Mouse (Mus musculus) heart, embryonic 11.5 days (tissue): Measurements from ENCODE around the gene Fam151b. TPM values are rescaled to one million over a fixed set of nuclear protein-coding genes. Genes with fewer than 3 reads are reported as not detected.

Experiments used
- ATAC-seq: fragments of 200-750 bp; cut with Nextera tagmentation; replicated peaks from 2 replicates; pipeline ENCODE4 v1.8.0; 2017; ENCODE audit warnings: moderate library complexity; ENCODE audit not compliant: insufficient number of reproducible peaks, low FRiP score, low TSS enrichment
- H3K27ac ChIP-seq: fragments of 300-500 bp; sonication (generic); 2 replicates; pipeline ENCODE4 v1.5.1; 2014; ENCODE audit warnings: mild to moderate bottlenecking, low read depth, low read length
- H3K27me3 ChIP-seq: fragments of 300-500 bp; sonication (generic); 2 replicates; pipeline ENCODE4 v1.6.1; 2014; ENCODE audit warnings: mild to moderate bottlenecking, low read length, mixed read lengths; ENCODE audit not compliant: control insufficient read depth, insufficient read depth
- H3K36me3 ChIP-seq: fragments of 300-500 bp; sonication (generic); 2 replicates; pipeline ENCODE4 v1.6.1; 2014; ENCODE audit warnings: mild to moderate bottlenecking, low read length, moderate library complexity, mixed read lengths; ENCODE audit not compliant: control insufficient read depth, insufficient read depth
- H3K4me1 ChIP-seq: fragments of 300-500 bp; sonication (generic); 2 replicates; pipeline ENCODE4 v1.6.1; 2014; ENCODE audit warnings: low read length; ENCODE audit not compliant: control insufficient read depth, insufficient read depth
- H3K4me2 ChIP-seq: fragments of 300-500 bp; sonication (generic); 2 replicates; pipeline ENCODE4 v1.6.1; 2014; ENCODE audit warnings: mild to moderate bottlenecking, moderate library complexity
- H3K4me3 ChIP-seq: fragments of 300-500 bp; sonication (generic); 2 replicates; pipeline ENCODE4 v1.5.1; 2014; ENCODE audit warnings: low read depth, low read length
- H3K9ac ChIP-seq: fragments of 300-500 bp; sonication (generic); 2 replicates; pipeline ENCODE4 v1.6.1; 2014; ENCODE audit warnings: mild to moderate bottlenecking, low read depth, low read length, moderate library complexity
- H3K9me3 ChIP-seq: fragments of 300-500 bp; sonication (generic); replicated peaks from 2 replicates; pipeline ENCODE4 v1.6.1; 2016; ENCODE audit warnings: low read length; ENCODE audit not compliant: control insufficient read depth
- WGBS: fragments of 180-500 bp; shearing (Covaris S2); extraction: QIAGEN DNeasy Blood & Tissue Kit; methylation state at CpG from one replicate; pipeline ENCODE4 v1.1.7; 2014; ENCODE audit not compliant: insufficient replicate concordance; 5-methylcytosine and 5-hydroxymethylcytosine counted together
- polyA plus RNA-seq: library from polyadenylated mRNA; unstranded; fragments of >200 nt; fragmentation: Nextera tagmentation; extraction: Ambion mirVana; gene quantifications from 2 replicates; pipeline ENCODE4 v1.2.1, GENCODE M21; 2014

Fam151b gene
- polyA plus RNA-seq, 1 experiment from 2014 or later: not detected

DNA sequence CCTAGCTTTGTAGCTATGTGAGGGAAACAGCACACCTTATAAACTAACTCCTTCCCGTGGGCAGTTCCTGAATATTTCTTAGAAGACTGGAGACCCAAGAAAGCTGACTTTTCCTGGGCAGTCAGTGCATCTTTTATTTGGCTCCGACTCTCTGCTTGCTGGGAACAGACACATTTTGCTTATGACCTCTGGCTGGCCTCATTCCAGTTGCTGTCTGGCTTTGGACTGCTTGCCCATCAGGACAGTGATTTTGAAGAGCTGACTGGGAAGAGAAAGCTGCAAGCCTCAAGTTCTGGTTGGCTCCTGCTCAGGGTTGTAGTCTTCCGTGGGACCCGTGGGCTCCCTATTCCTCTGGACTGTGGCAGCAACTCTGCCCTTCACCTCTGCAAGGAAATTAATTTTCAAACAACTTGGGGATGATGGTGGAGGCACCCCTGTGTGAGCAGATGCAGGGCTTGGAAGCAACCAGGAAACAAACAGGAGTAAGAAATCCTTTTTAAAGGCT, 56.4 kb downstream of the Fam151b start:
- no peak overlapping the region for H3K27ac ChIP-seq
- H3K9ac ChIP-seq: no peak overlapping the region
- no peaks in the 10 kb centered on the region for H3K36me3 ChIP-seq
- H3K9me3 ChIP-seq: no peaks in the 10 kb centered on the region
- H3K4me1 ChIP-seq: no peaks in the 10 kb centered on the region; the same call in 1 of the 2 replicates
- no peak overlapping the region for H3K4me3 ChIP-seq
- 37% methylated on average over 4 of the region's 4 CpGs for WGBS
- H3K27me3 ChIP-seq: peaks cover 58% of the 10 kb centered on the region
- ATAC-seq: no peak
- no peak overlapping the region for H3K4me2 ChIP-seq

DNA sequence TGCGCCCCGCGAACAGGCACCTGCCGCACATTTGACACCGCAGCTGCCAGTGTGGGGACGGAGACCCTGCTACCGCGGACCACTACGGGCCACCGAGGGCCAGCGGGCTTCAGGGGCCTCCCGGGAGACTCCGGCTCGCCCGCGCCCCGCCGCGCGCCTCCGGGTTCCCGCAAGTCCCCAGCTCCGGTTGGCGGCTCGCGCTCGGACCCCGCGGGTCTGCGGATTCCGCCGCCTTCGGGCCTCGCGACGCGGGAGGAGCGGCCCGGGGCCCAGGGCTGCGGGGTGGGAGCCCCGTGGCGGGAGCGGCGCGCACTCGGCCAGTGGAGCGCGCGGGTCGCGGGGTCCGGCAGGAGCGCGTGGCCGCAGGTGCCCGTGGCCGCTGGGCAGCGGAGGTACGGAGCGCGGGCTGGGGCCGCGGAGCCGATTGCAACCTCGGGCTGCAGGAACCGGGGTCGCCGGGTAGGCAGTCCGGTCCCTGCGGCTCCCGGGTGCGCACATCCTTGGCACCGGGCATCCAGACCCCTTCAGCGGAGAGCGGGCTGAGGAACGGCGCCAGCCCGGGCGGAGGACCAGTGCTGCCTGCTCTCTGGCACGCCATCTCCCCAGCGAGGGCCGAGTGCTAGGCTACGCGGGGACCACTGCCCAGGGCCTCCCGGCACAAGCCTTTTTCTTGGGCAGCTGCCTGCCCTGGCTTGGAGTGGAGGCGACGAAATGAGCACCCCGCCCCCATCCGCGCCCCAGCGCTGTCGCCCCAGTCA, 57.3 kb downstream of the Fam151b start:
- Histone ChIP-seq H3K27me3 (peaks cover 61% of the 10 kb centered on the region), H3K27ac (no peak overlapping the region), H3K4me2 (peak overlapping the region; percentile 99), H3K9me3 (no peaks in the 10 kb centered on the region), H3K9ac (peak overlapping the region; percentile 54; the same call in 1 of the 2 replicates), H3K4me3 (peak overlapping the region; percentile 64), H3K4me1 (no peaks in the 10 kb centered on the region; the same call in 1 of the 2 replicates), H3K36me3 (no peaks in the 10 kb centered on the region)
- 0 out of 2 replicates have a peak, but pooled peaks have one; percentile 31 for ATAC-seq
- under 1% methylated on average over 84 of the region's 92 CpGs for WGBS

DNA sequence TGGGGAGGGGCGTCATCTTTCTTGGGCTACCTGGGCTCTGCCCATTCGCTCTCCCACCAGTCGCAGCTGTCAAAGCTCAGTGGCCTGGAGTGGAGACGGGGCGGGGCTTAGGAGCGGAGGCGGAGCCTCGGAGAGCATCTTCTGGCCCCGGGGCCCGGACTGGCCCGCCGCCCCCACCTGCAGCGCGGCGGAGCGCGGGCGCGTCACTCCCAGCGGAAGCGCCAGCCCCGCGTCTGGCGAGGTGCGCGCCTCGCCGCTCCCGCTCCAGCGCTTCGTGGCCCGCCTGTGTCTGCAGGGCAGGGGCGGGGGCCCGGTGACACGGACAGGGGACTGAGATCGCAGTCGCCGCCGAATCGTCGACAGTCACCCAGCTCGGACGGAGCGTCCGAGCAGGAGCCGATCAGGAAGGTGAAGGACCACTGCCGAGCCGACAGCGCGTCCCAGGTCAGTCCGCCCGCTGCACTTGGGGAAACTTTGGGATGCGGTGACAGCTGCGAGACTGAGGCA, 58.0 kb downstream of the Fam151b start, which contains the start of gene Ankrd34b:
Gene Ankrd34b (plus strand): TSS at position 139 of the 507 bp plus-strand sequence.
- under 1% methylated on average over 54 of the region's 54 CpGs for WGBS
- peak within 1 kb of the TSS; percentile 54; the same call in 1 of the 2 replicates for H3K9ac ChIP-seq
- H3K27me3 ChIP-seq: peaks cover 61% of the 10 kb centered on the region
- peak within 1 kb of the TSS; percentile 64 for H3K4me3 ChIP-seq
- peak within 1 kb of the TSS; percentile 99 for H3K4me2 ChIP-seq
- peak; percentile 39; the same call in 1 of the 2 replicates for ATAC-seq
- H3K27ac ChIP-seq: no peak within 1 kb of the TSS
- no peaks in the 10 kb centered on the region for H3K9me3 ChIP-seq
- H3K4me1 ChIP-seq: no peaks in the 10 kb centered on the region; the same call in 1 of the 2 replicates
- no peaks in the 10 kb centered on the region for H3K36me3 ChIP-seq

DNA sequence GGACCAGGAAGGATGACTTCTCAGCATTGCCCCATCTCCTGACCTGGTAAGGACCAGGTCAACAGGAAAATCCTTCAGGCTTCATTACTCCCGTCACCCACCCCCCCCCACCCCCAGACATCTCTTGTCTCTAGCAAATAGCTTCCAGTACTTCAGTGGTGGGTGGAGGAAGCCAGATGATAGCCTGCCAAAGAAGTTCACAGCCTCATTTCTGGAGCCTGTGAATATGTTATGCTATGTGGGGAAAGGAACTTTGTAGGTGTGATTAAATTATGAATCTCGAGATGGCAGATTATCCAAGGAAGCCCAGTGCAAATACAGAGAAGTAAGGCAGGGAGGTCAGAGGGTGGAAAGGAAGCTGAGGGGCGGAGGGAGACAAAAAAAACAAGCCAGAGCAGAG, 60.1 kb downstream of the Fam151b start:
- Histone ChIP-seq H3K36me3 (no peaks in the 10 kb centered on the region), H3K4me2 (no peak overlapping the region), H3K4me1 (no peaks in the 10 kb centered on the region; the same call in 1 of the 2 replicates), H3K27me3 (peaks cover 56% of the 10 kb centered on the region), H3K9ac (no peak overlapping the region), H3K27ac (no peak overlapping the region), H3K9me3 (no peaks in the 10 kb centered on the region), H3K4me3 (no peak overlapping the region)
- no peak for ATAC-seq
- WGBS: 42% methylated on average over 3 of the region's 3 CpGs

DNA sequence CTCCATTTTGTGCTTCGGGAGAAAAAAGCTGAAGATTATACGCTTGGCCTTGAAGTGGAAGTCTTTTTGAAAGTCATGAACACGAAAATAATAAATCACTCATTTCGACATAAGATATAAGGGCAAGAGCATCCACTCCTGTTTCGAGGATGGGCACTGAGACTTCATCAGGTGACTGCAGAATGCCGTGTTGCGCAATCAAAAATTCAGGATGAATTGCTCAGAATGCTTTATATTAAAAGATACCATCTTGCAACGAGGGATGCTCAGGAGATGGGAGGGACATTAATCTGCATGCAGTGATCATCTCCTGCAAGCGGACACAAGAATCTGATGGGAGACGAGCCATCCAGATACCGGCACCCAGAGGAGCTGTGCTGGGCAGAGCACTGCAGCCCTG, 64.2 kb downstream of the Fam151b start:
- Histone ChIP-seq H3K27me3 (peaks cover 16% of the 10 kb centered on the region), H3K4me3 (no peak overlapping the region), H3K27ac (no peak overlapping the region), H3K9me3 (no peaks in the 10 kb centered on the region), H3K4me1 (no peaks in the 10 kb centered on the region), H3K4me2 (no peak overlapping the region), H3K36me3 (no peaks in the 10 kb centered on the region), H3K9ac (no peak overlapping the region)
- no peak for ATAC-seq
- WGBS: 83% methylated on average over 11 of the region's 11 CpGs

DNA sequence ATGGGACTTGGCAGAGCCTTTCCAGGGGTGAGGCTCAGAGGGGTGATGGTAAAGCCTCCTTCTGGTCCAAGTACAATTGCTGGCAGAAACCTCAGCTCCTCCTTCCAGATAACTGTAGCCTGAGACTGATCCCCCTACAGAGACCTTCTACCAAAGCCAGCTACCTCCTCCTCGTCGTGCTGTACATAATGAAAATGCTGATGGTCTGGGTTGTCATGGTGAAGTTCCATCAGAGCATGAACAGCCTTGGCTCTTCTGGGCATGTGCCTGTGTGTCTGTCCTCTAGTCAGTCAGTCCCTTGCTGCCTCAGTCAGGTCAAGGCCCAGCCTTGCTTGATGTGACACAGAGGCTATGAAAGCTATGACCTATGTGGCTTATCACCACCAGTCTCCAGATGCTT, 73.3 kb downstream of the Fam151b start:
- Histone ChIP-seq H3K4me2 (no peak overlapping the region), H3K27ac (no peak overlapping the region), H3K27me3 (no peaks in the 10 kb centered on the region), H3K9ac (no peak overlapping the region), H3K36me3 (no peaks in the 10 kb centered on the region), H3K9me3 (no peaks in the 10 kb centered on the region), H3K4me3 (no peak overlapping the region), H3K4me1 (no peaks in the 10 kb centered on the region)
- 88% methylated on average over 2 of the region's 2 CpGs for WGBS
- no peak for ATAC-seq

DNA sequence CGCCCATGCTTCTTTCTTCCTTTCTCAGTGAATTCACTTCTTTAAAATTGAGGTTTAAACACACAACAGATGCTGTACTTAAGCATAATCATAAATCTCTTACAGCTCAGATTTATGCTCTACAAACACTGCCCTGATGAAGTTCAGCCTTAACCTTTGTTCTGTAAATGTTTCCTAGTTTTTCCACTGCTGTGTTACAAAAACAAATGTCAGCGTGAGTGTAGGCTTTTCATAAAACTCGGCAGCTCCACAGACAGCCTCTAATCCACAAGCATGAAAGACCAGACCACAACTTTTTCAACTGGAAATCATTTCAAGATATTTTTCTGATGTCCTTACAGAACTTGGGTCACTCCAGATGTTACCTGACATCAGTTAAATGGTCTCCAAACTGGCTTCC, 80.3 kb downstream of the Fam151b start:
- Histone ChIP-seq H3K4me1 (no peaks in the 10 kb centered on the region), H3K4me3 (no peak overlapping the region), H3K27me3 (no peaks in the 10 kb centered on the region), H3K4me2 (no peak overlapping the region), H3K9ac (no peak overlapping the region), H3K36me3 (no peaks in the 10 kb centered on the region), H3K27ac (no peak overlapping the region), H3K9me3 (no peaks in the 10 kb centered on the region)
- ATAC-seq: no peak
- 76% methylated on average over 3 of the region's 3 CpGs for WGBS

DNA sequence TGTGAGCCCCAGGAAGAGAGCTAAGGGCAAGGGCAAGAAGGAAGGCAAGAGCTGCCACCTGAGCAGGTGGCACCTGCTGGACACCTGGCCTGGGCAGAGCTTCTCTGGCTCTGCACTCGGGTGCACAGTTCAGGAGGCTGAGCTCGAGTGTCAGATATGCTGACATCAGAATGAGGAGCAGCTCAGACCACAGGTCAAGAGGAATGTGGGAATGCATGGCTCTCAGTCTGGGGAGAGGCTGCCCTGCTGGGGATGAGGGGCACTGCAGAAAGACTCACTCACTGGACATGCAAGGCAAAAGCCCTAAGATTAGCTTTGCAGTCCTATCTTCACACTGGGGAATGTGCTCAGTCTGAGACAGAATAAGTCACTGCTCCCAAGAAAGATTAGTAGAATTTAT, 81.8 kb downstream of the Fam151b start:
- Histone ChIP-seq H3K27ac (no peak overlapping the region), H3K4me1 (no peaks in the 10 kb centered on the region), H3K4me3 (no peak overlapping the region), H3K4me2 (no peak overlapping the region), H3K9me3 (no peaks in the 10 kb centered on the region), H3K27me3 (no peaks in the 10 kb centered on the region), H3K9ac (no peak overlapping the region), H3K36me3 (no peaks in the 10 kb centered on the region)
- no peak for ATAC-seq
- 23% methylated on average over 2 of the region's 2 CpGs for WGBS
